8 mouse cellular contexts compared by ENCODE assay signal in the genomic region with DNA sequence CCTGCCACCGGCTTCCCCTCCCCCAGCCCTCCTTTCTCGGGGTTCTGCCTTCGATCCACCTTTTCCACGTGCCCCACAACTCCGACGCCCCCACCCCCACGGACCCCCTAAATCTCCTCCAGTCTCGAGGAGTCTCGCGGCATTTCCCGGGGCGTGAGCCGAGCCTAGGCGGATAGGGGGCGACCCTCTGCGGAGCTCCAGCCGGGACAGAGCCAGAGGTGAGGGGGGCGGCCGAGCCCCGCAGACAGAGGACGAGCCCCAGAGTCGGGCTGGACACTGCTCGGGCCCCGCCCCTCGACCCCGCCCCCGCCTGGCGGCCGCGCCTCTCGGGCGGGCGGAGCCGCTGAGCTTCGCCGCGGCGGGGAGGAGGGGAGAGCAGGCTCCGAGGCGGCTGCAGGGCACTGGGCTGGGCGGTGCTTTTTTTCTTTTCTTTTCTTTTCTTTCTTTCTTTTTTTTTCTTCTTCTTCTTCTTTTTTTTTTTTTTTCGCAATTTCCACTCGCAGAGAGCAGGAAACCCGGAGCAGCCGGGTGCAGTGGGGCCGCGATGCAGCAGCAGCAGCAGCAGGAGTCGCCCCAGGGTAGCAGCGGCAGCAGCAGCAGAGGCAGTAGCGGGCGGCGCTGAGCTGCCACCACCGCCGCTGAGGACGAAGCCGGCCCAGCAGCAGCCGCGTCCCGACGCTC. TPM values are rescaled to one million over a fixed set of nuclear protein-coding genes. Genes with fewer than 3 reads are reported as not detected.
DNase-seq lines count a peak whose midpoint lies in the region; ATAC-seq and TF ChIP-seq lines count a peak whose summit lies in the region.

Gene Sh3kbp1, plus strand, starts transcription at position 366 of the 681 bp plus-strand sequence.

- 18% methylated on average over 47 of the region's 60 CpGs for WGBS in heart, embryonic 11.5 days (ENCODE audit: insufficient replicate concordance)
- 23% methylated on average over 43 of the region's 60 CpGs for WGBS in kidney, embryonic 15.5 days
- under 1% methylated on average over 36 of the region's 60 CpGs for WGBS in liver, adult 2 months

- TF ChIP-seq CTCF in brain, embryonic 14.5 days (IDR thresholded peaks at IDR 0.05; ENCODE audit: borderline replicate concordance, extremely low read depth, insufficient read depth, insufficient read length): peak; percentile 20; the same call in 1 of the 2 replicates
- TF ChIP-seq CTCF in liver, adult 2 months (IDR thresholded peaks at IDR 0.05; ENCODE audit: low read depth, low read length): peak; percentile 31; the same call in 1 of the 2 replicates

- peak within 1 kb of the TSS; percentile 77 for H3K4me2 ChIP-seq in heart, embryonic 11.5 days
- peak within 1 kb of the TSS; percentile 73 for H3K4me2 ChIP-seq in kidney, embryonic 15.5 days

- peaks cover 26% of the 10 kb centered on the region for H3K4me1 ChIP-seq in erythroblast, embryonic 14.5 days (ENCODE audit: control insufficient read depth)
- H3K4me1 ChIP-seq in heart, embryonic 11.5 days (ENCODE audit: control insufficient read depth, insufficient read depth, low read length): no peaks in the 10 kb centered on the region
- peaks cover 7% of the 10 kb centered on the region; the same call in 1 of the 2 replicates for H3K4me1 ChIP-seq in kidney, embryonic 15.5 days
- peaks cover 3% of the 10 kb centered on the region; the same call in 1 of the 2 replicates for H3K4me1 ChIP-seq in liver, adult 2 months (ENCODE audit: control insufficient read depth, insufficient read depth, low read length)

- DNase-seq in CD4-positive helper T cell, adult 2 months (ENCODE audit: low read depth, low spot score): peak; percentile 76
- peak; percentile 74 for DNase-seq in brain, embryonic 14.5 days (ENCODE audit: low read depth)
- no peak for DNase-seq in liver, adult 2 months (ENCODE audit: extremely low read depth, low read depth, low spot score)
- DNase-seq in splenic B cell, adult 2 months (ENCODE audit: low read depth, low spot score): peak; percentile 73

- no peaks in the 10 kb centered on the region for H3K79me2 ChIP-seq in liver, adult 2 months (ENCODE audit: control insufficient read depth, insufficient read depth, low read length)

- no peaks in the 10 kb centered on the region for H3K36me3 ChIP-seq in erythroblast, embryonic 14.5 days (ENCODE audit: control insufficient read depth)
- H3K36me3 ChIP-seq in heart, embryonic 11.5 days (ENCODE audit: control insufficient read depth, insufficient read depth, low read length): no peaks in the 10 kb centered on the region
- no peaks in the 10 kb centered on the region for H3K36me3 ChIP-seq in kidney, embryonic 15.5 days
- no peaks in the 10 kb centered on the region for H3K36me3 ChIP-seq in liver, adult 2 months (ENCODE audit: control insufficient read depth, insufficient read depth, low read length)
- H3K36me3 ChIP-seq in splenic B cell, adult 2 months (ENCODE audit: control insufficient read depth, insufficient read depth, low read length, poor library complexity, severe bottlenecking): no peaks in the 10 kb centered on the region

- peaks cover 21% of the 10 kb centered on the region for H3K27me3 ChIP-seq in erythroblast, embryonic 14.5 days (ENCODE audit: control insufficient read depth)
- H3K27me3 ChIP-seq in heart, embryonic 11.5 days (ENCODE audit: control insufficient read depth, insufficient read depth, low read length): no peaks in the 10 kb centered on the region; the same call in 1 of the 2 replicates
- H3K27me3 ChIP-seq in kidney, embryonic 15.5 days: peaks cover 19% of the 10 kb centered on the region; the same call in 1 of the 2 replicates
- peaks cover 3% of the 10 kb centered on the region; the same call in 1 of the 2 replicates for H3K27me3 ChIP-seq in liver, adult 2 months (ENCODE audit: control insufficient read depth, insufficient read depth, low read length)
- H3K27me3 ChIP-seq in splenic B cell, adult 2 months (ENCODE audit: control insufficient read depth, insufficient read depth, low read length, poor library complexity, severe bottlenecking): no peaks in the 10 kb centered on the region

- peak; percentile 82 for ATAC-seq in heart, embryonic 11.5 days (replicated peaks; ENCODE audit: insufficient number of reproducible peaks, low FRiP score, low TSS enrichment)
- peak; percentile 93 for ATAC-seq in kidney, embryonic 15.5 days (replicated peaks; ENCODE audit: low FRiP score)
- peak; percentile 62 for ATAC-seq in monocyte, adult 5-6 weeks (replicated peaks; ENCODE audit: insufficient number of reproducible peaks, low FRiP score, low TSS enrichment, poor library complexity, severe bottlenecking)

- TF ChIP-seq POLR2A in brain, embryonic 14.5 days (IDR thresholded peaks at IDR 0.05; ENCODE audit: borderline replicate concordance, extremely low read depth, insufficient read depth, insufficient read length, poor library complexity, severe bottlenecking): peak; percentile 30; the same call in 1 of the 2 replicates
- TF ChIP-seq POLR2A in liver, adult 2 months (IDR thresholded peaks at IDR 0.05; ENCODE audit: extremely low read depth, insufficient read depth, low read length): no peak

- peak within 1 kb of the TSS; percentile 80 for H3K4me3 ChIP-seq in erythroblast, embryonic 14.5 days (replicated peaks)
- peak within 1 kb of the TSS; percentile 58 for H3K4me3 ChIP-seq in heart, embryonic 11.5 days (ENCODE audit: low read depth, low read length)
- H3K4me3 ChIP-seq in kidney, embryonic 15.5 days (replicated peaks): peak within 1 kb of the TSS; percentile 66
- peak within 1 kb of the TSS; percentile 94 for H3K4me3 ChIP-seq in liver, adult 2 months (ENCODE audit: insufficient read depth, low read depth, low read length)

- peaks cover 4% of the 10 kb centered on the region; the same call in 1 of the 2 replicates for H3K9me3 ChIP-seq in erythroblast, embryonic 14.5 days (ENCODE audit: control insufficient read depth, low read length)
- no peaks in the 10 kb centered on the region for H3K9me3 ChIP-seq in heart, embryonic 11.5 days (replicated peaks; ENCODE audit: control insufficient read depth, low read length)
- H3K9me3 ChIP-seq in kidney, embryonic 15.5 days (replicated peaks): no peaks in the 10 kb centered on the region

- peak within 1 kb of the TSS; percentile 76 for H3K9ac ChIP-seq in heart, embryonic 11.5 days (ENCODE audit: low read depth, low read length)
- H3K9ac ChIP-seq in kidney, embryonic 15.5 days: peak within 1 kb of the TSS; percentile 55
- H3K9ac ChIP-seq in liver, adult 2 months (ENCODE audit: low read depth, low read length): peak within 1 kb of the TSS; percentile 86

- 0 out of 2 replicates have a peak within 1 kb of the TSS, but pooled peaks have one; percentile 35 for H3K27ac ChIP-seq in heart, embryonic 11.5 days (ENCODE audit: low read depth, low read length)
- H3K27ac ChIP-seq in kidney, embryonic 15.5 days: peak within 1 kb of the TSS; percentile 84
- 0 out of 2 replicates have a peak within 1 kb of the TSS, but pooled peaks have one; percentile 24 for H3K27ac ChIP-seq in liver, adult 2 months (replicated peaks; ENCODE audit: insufficient read depth, low read depth, low read length)

RNA-seq across cellular contexts. Expression of gene Sh3kbp1, which starts in this region (rescaled TPM):
- polyA plus RNA-seq in brain, embryonic 14.5 days (2012; rRNA removed): 25.1 and 34.4 TPM in 2 replicates
- polyA plus RNA-seq in erythroblast, embryonic 14.5 days (2012): 0.31 and 0.36 TPM in 2 replicates
- polyA plus RNA-seq in heart, embryonic 11.5 days (2014; fragmentation: Nextera tagmentation; extraction: Ambion mirVana): 80.7 and 81.2 TPM in 2 replicates
- polyA plus RNA-seq in kidney, embryonic 15.5 days (2015; fragmentation: Nextera tagmentation; extraction: Ambion mirVana): 41.2 and 44.1 TPM in 2 replicates
- 1.3 and 1.9 TPM in 2 replicates for total RNA-seq in liver, adult 2 months (2014; rRNA removed)
- 0.20 and 1.0 TPM in 2 replicates for polyA plus RNA-seq in liver, adult 2 months (2012; rRNA removed)
- 169 to 178 TPM (median 177 TPM) in 3 replicates for total RNA-seq in monocyte, adult 5-6 weeks (2017)

Comparison
In these comparisons a context has a peak if more than half of its experiments do, and no peak if none do; other contexts are left out.
1. RNA of gene Sh3kbp1 (total RNA-seq): 169 to 178 TPM in monocyte, adult 5-6 weeks; 1.3 to 1.9 TPM in liver, adult 2 months; every median in the first group is over 10 times any median in the second.
2. RNA of gene Sh3kbp1 (polyA plus RNA-seq): 80.7 to 81.2 TPM in heart, embryonic 11.5 days, 41.2 to 44.1 TPM in kidney, embryonic 15.5 days and 25.1 to 34.4 TPM in brain, embryonic 14.5 days; 0.20 to 1.0 TPM in liver, adult 2 months and 0.31 to 0.36 TPM in erythroblast, embryonic 14.5 days; every median in the first group is over 10 times any median in the second.
3. H3K27ac ChIP-seq: peak in every context shown above with its lines; median percentile 84 in kidney, embryonic 15.5 days; 35 in heart, embryonic 11.5 days; 24 in liver, adult 2 months.
4. Peak in every context shown above with its lines, with median percentiles within 50 percentile points of each other: H3K4me3 ChIP-seq, ATAC-seq and H3K9ac ChIP-seq.